Mouse (Mus musculus) thymus, adult 2 months (tissue): ENCODE data around the gene Il9r.

Experiments
- CTCF ChIP-seq: fragments of 200-500 bp; IDR thresholded peaks from 2 replicates; pipeline ENCODE4 v1.5.1; 2012; ENCODE audit warnings: mild to moderate bottlenecking, control low read depth, low read length, moderate library complexity, borderline replicate concordance; ENCODE audit not compliant: control insufficient read depth, poor library complexity, insufficient read depth; ENCODE audit errors: extremely low read depth
- POLR2A ChIP-seq: fragments of 200-500 bp; IDR thresholded peaks from 2 replicates; pipeline ENCODE4 v1.6.1; 2012; ENCODE audit warnings: mild to moderate bottlenecking, low read length, control low read depth, moderate library complexity; ENCODE audit not compliant: control insufficient read depth, poor library complexity, insufficient read depth; ENCODE audit errors: extremely low read depth

GRCm38 (mm10) chr11:32235646-32236045 is 35.6 kb upstream of the Il9r start:
- TF ChIP-seq POLR2A (no peak), CTCF (no peak)
